Mouse (Mus musculus): ENCODE results near the gene Coq10a. TPM values are rescaled to one million over a fixed set of nuclear protein-coding genes. Genes with fewer than 3 reads are reported as not detected.

Coq10a gene
- polyA plus RNA-seq, 1 experiment from 2014 or later, result 10.9 TPM

DNA sequence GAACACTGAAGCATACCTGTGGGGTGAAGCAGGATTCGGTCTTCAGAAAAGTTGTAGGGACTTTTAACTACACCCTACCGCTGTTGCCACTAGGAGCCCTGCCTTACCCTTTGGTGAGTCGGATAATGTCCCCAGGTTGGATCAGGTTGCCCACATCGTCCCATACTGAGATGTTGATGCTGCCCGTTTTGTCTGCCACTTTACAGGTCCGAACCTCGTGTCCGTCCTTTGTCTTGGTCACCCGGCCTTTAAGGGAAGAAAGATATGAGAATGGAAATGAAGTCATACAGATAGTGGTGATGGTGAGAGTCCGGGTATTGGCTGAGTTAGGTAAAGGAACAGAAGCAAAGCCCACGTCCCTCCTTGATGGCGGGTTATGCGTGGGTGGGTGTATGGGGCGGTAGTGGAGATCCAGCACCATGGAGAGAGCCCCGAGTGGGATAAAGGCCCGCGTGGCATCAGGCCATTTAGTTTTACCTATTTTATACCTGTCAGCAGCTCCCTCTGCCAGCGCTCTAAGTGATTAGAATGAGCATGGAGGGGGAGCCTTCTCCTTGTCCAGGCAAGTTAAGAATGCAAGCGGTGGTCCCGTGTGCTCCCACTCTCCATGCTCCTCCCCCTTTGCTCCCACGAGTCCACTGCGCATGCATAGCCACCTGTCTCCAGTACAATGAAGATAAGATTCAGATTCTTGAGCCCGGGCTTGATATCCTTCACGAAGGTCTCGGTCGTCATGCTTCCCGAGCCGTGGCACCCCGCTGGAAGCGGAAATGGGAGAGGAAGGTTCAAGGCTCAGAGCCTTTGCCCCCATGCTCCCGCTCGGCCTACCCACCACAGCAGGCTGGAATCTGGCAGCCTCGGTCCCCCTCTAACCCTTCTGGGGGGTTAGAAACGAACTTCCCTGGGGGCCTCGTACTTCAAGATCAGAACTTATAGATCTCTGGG lies 40.1 kb upstream of the Coq10a start:
- H3K4me1 ChIP-seq (ENCODE audit: insufficient read depth, low read length), result peaks cover 32% of the 10 kb centered on the region
- H3K27ac ChIP-seq (ENCODE audit: low read length), result peak overlapping the region; percentile 67
- WGBS, result 17% methylated on average over 35 of the region's 35 CpGs
- peaks cover 10% of the 10 kb centered on the region for H3K36me3 ChIP-seq (ENCODE audit: insufficient read depth, low read length)
- H3K4me2 ChIP-seq (replicated peaks; ENCODE audit: low read depth, low read length), result peak overlapping the region; percentile 96
- no peak for ATAC-seq (ENCODE audit: low FRiP score, low TSS enrichment)
- H3K27me3 ChIP-seq (ENCODE audit: insufficient read depth, low read length), result no peaks in the 10 kb centered on the region
- peak overlapping the region; percentile 99 for H3K4me3 ChIP-seq (ENCODE audit: low read length)
- no peaks in the 10 kb centered on the region for H3K9me3 ChIP-seq (ENCODE audit: low read length)
- peak overlapping the region; percentile 77 for H3K9ac ChIP-seq (replicated peaks; ENCODE audit: low read length)

DNA sequence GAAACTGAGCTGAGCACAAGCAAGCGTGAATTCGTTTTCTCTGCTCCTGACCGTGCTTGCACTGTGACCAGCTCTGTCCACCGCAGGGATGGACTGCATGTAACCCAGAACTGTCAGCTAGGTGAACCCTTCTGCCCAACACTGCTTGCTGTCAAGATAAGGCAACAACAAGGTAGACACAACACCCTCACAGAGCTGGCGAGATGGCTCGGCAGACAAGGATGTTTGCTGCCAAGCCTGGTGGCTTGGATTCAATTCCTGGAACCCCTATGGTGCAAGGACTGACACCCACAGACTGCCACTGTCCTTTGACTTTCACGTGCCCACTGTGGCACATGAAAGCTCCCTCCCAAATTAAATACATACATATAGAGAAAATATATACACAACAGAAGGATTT lies 35.1 kb upstream of the Coq10a start:
- H3K27ac ChIP-seq (ENCODE audit: low read length), result no peak overlapping the region
- H3K4me2 ChIP-seq (replicated peaks; ENCODE audit: low read depth, low read length), result no peak overlapping the region
- H3K4me3 ChIP-seq (ENCODE audit: low read length), result no peak overlapping the region
- H3K9ac ChIP-seq (replicated peaks; ENCODE audit: low read length), result no peak overlapping the region
- WGBS, result 84% methylated on average over 7 of the region's 7 CpGs
- H3K4me1 ChIP-seq (ENCODE audit: insufficient read depth, low read length), result peaks cover 12% of the 10 kb centered on the region
- H3K36me3 ChIP-seq (ENCODE audit: insufficient read depth, low read length), result peaks cover 10% of the 10 kb centered on the region
- no peaks in the 10 kb centered on the region for H3K9me3 ChIP-seq (ENCODE audit: low read length)
- no peaks in the 10 kb centered on the region for H3K27me3 ChIP-seq (ENCODE audit: insufficient read depth, low read length)
- no peak for ATAC-seq (ENCODE audit: low FRiP score, low TSS enrichment)

- no peak overlapping the region for H3K4me3 ChIP-seq (ENCODE audit: low read length)
- H3K9ac ChIP-seq (replicated peaks; ENCODE audit: low read length), result no peak overlapping the region; the same call in 1 of the 2 replicates
- no peak overlapping the region for H3K27ac ChIP-seq (ENCODE audit: low read length)
- peaks cover 10% of the 10 kb centered on the region for H3K4me1 ChIP-seq (ENCODE audit: insufficient read depth, low read length)
- WGBS, result 77% methylated on average over 9 of the region's 9 CpGs
- H3K4me2 ChIP-seq (replicated peaks; ENCODE audit: low read depth, low read length), result no peak overlapping the region
- no peak for ATAC-seq (ENCODE audit: low FRiP score, low TSS enrichment)
- H3K27me3 ChIP-seq (ENCODE audit: insufficient read depth, low read length), result no peaks in the 10 kb centered on the region
- peaks cover 10% of the 10 kb centered on the region for H3K36me3 ChIP-seq (ENCODE audit: insufficient read depth, low read length)
- no peaks in the 10 kb centered on the region for H3K9me3 ChIP-seq (ENCODE audit: low read length)
Observed at GRCm38 (mm10) chr10:128401638-128402037, 32.8 kb upstream of the Coq10a start.

DNA sequence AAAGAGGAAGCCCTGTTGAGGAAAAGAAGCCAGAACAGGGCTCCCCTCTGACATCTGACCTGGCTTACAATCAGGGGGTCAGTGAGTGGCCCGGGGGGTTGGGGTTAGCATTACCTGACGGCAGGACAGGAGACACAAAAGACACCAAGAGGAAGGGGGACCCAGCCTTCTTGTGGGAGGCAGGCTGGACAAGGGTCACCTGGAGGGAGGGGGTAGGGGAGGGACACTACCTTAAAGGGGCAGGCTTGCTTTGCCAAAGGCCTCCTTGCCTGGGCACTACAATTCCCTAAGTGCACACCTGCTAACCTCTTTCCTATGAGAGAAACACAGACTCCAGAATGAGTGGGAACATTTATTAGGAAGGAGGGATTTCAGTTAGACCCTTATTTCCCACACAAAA lies 32.3 kb upstream of the Coq10a start, which contains the start of gene Slc39a5:
Slc39a5 (minus strand) TSS at position 174 of the 400 bp plus-strand sequence.
- H3K4me1 ChIP-seq (ENCODE audit: insufficient read depth, low read length), result peaks cover 10% of the 10 kb centered on the region
- no peak for ATAC-seq (ENCODE audit: low FRiP score, low TSS enrichment)
- peak within 1 kb of the TSS; percentile 59 for H3K27ac ChIP-seq (ENCODE audit: low read length)
- H3K36me3 ChIP-seq (ENCODE audit: insufficient read depth, low read length), result peaks cover 12% of the 10 kb centered on the region; the same call in 1 of the 2 replicates
- H3K27me3 ChIP-seq (ENCODE audit: insufficient read depth, low read length), result no peaks in the 10 kb centered on the region
- peak within 1 kb of the TSS; percentile 25 for H3K4me3 ChIP-seq (ENCODE audit: low read length)
- H3K4me2 ChIP-seq (replicated peaks; ENCODE audit: low read depth, low read length), result peak within 1 kb of the TSS; percentile 31
- 7% methylated on average over 2 of the region's 2 CpGs for WGBS
- peak within 1 kb of the TSS; percentile 25 for H3K9ac ChIP-seq (replicated peaks; ENCODE audit: low read length)
- no peaks in the 10 kb centered on the region for H3K9me3 ChIP-seq (ENCODE audit: low read length)

DNA sequence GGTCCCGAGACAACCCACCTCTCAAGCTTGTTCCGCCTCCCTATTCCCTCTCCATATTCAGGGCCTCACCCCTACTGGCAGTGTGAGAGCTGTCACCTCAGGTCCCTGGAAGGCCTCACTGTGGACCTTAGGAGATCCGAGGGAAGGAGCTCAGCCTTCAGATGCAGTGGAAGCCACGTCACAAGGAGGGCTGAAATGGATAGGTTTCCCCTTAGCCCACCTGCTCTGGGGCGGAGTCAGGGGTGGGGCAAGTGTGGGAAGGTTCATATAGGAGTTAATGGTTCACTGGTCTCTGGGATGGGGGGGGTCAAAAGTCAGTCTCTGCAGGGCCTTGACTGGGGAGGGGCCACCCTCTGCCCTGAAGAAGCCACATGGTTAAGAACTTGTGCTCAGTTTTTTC lies 31.5 kb upstream of the Coq10a start:
- ATAC-seq (ENCODE audit: low FRiP score, low TSS enrichment), result peak; percentile 79
- Histone ChIP-seq H3K9ac (replicated peaks; ENCODE audit: low read length) (0 out of 2 replicates have a peak overlapping the region, but pooled peaks have one; percentile 25), H3K27ac (ENCODE audit: low read length) (peak overlapping the region; percentile 59), H3K4me2 (replicated peaks; ENCODE audit: low read depth, low read length) (peak overlapping the region; percentile 31), H3K4me1 (ENCODE audit: insufficient read depth, low read length) (peaks cover 10% of the 10 kb centered on the region), H3K9me3 (ENCODE audit: low read length) (no peaks in the 10 kb centered on the region), H3K4me3 (ENCODE audit: low read length) (peak overlapping the region; percentile 25), H3K27me3 (ENCODE audit: insufficient read depth, low read length) (no peaks in the 10 kb centered on the region), H3K36me3 (ENCODE audit: insufficient read depth, low read length) (peaks cover 6% of the 10 kb centered on the region; the same call in 1 of the 2 replicates)
- 22% methylated on average over 5 of the region's 5 CpGs for WGBS

DNA sequence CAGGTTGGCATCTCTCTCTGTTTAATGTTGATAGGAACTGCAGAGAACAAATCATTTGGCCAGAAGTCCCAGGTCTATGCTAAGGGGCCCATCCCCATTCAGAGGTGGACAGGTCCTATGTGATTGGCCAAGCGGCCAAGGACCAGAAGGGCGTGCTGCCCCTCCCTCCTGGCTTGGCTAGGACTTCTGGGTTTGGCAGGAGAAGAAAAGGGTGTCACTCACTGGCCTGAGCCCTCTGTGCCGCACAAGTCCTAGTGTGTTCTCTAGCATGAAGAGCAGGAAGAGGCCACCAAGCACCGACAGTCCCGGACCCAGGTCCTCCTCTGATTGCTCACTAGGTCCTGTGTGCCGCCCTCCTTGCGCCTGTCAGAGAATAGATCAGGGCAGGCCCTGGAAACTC lies 28.7 kb upstream of the Coq10a start:
- H3K27me3 ChIP-seq (ENCODE audit: insufficient read depth, low read length), result no peaks in the 10 kb centered on the region
- H3K4me2 ChIP-seq (replicated peaks; ENCODE audit: low read depth, low read length), result no peak overlapping the region
- no peak overlapping the region for H3K9ac ChIP-seq (replicated peaks; ENCODE audit: low read length)
- 59% methylated on average over 7 of the region's 7 CpGs for WGBS
- no peak overlapping the region for H3K27ac ChIP-seq (ENCODE audit: low read length)
- H3K4me1 ChIP-seq (ENCODE audit: insufficient read depth, low read length), result peaks cover 10% of the 10 kb centered on the region
- H3K36me3 ChIP-seq (ENCODE audit: insufficient read depth, low read length), result peaks cover 15% of the 10 kb centered on the region
- H3K4me3 ChIP-seq (ENCODE audit: low read length), result no peak overlapping the region
- H3K9me3 ChIP-seq (ENCODE audit: low read length), result no peaks in the 10 kb centered on the region
- no peak for ATAC-seq (ENCODE audit: low FRiP score, low TSS enrichment)

GRCm38 (mm10) chr10:128396716-128397264 lies 28.0 kb upstream of the Coq10a start:
- no peak overlapping the region for H3K9ac ChIP-seq (replicated peaks; ENCODE audit: low read length)
- H3K36me3 ChIP-seq (ENCODE audit: insufficient read depth, low read length), result peaks cover 21% of the 10 kb centered on the region
- no peaks in the 10 kb centered on the region for H3K27me3 ChIP-seq (ENCODE audit: insufficient read depth, low read length)
- H3K4me1 ChIP-seq (ENCODE audit: insufficient read depth, low read length), result peaks cover 10% of the 10 kb centered on the region
- no peak overlapping the region for H3K4me3 ChIP-seq (ENCODE audit: low read length)
- H3K4me2 ChIP-seq (replicated peaks; ENCODE audit: low read depth, low read length), result no peak overlapping the region
- WGBS, result 67% methylated on average over 10 of the region's 10 CpGs
- no peak overlapping the region for H3K27ac ChIP-seq (ENCODE audit: low read length)
- no peak for ATAC-seq (ENCODE audit: low FRiP score, low TSS enrichment)
- no peaks in the 10 kb centered on the region for H3K9me3 ChIP-seq (ENCODE audit: low read length)

DNA sequence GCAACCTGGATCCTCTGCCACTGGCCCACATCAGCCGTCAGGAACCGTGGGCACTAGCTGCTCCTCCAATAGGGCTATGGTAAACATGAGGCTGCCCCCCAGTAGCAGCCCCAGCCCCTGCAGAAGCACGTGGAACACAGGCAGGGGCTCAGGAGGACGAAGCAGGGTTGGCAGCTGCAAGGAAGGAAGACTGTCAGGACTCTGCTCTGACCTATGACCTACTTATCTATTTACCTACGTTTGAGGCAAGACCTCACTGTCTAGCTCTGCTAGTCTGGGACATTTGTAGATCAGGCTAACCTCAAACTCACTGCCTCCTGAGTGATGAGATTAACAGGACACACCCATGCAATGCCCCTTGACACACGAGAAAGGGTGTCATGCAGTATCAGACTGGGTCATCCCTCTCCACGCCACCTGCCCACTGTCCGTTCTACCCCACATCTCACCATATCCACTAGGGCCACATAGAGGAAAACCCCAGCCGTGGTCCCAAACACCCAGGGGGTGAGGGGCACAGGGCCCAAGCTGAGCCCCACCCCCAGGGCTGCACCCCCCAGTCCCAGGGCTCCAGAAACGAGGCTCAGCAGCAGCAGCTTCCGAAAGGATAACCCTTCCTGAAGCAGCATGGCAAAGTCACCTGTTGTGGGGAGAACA lies 27.3 kb upstream of the Coq10a start:
- no peak for ATAC-seq (ENCODE audit: low FRiP score, low TSS enrichment)
- Histone ChIP-seq H3K36me3 (ENCODE audit: insufficient read depth, low read length) (peaks cover 28% of the 10 kb centered on the region), H3K27me3 (ENCODE audit: insufficient read depth, low read length) (no peaks in the 10 kb centered on the region), H3K4me3 (ENCODE audit: low read length) (no peak overlapping the region), H3K27ac (ENCODE audit: low read length) (no peak overlapping the region), H3K9me3 (ENCODE audit: low read length) (no peaks in the 10 kb centered on the region), H3K9ac (replicated peaks; ENCODE audit: low read length) (no peak overlapping the region), H3K4me1 (ENCODE audit: insufficient read depth, low read length) (peaks cover 10% of the 10 kb centered on the region), H3K4me2 (replicated peaks; ENCODE audit: low read depth, low read length) (no peak overlapping the region)
- WGBS, result 69% methylated on average over 11 of the region's 11 CpGs

DNA sequence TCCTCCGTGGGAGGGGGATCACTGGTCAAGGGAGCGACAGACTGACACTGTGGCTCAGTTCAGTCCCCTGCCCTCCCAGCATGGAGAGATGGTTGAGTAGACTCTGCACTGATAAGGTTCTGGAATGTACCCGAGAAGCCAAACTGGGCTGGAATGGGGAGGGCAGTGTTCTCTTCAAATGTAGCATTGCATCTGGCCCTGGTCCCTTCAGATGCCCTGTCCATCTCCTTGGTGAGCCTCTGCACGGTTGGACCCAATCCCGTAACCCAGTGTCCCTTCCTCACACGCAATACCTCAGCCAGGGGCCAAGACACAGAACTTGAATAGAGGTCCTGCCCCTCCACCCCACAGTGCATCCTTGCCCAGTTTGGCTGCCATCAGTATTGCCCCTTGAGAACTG lies 23.1 kb upstream of the Coq10a start:
- ATAC-seq (ENCODE audit: low FRiP score, low TSS enrichment), result no peak
- H3K36me3 ChIP-seq (ENCODE audit: insufficient read depth, low read length), result peaks cover 71% of the 10 kb centered on the region
- 77% methylated on average over 6 of the region's 6 CpGs for WGBS
- H3K9me3 ChIP-seq (ENCODE audit: low read length), result no peaks in the 10 kb centered on the region
- H3K4me3 ChIP-seq (ENCODE audit: low read length), result no peak overlapping the region
- no peak overlapping the region for H3K27ac ChIP-seq (ENCODE audit: low read length)
- no peak overlapping the region for H3K4me2 ChIP-seq (replicated peaks; ENCODE audit: low read depth, low read length)
- H3K4me1 ChIP-seq (ENCODE audit: insufficient read depth, low read length), result no peaks in the 10 kb centered on the region
- H3K9ac ChIP-seq (replicated peaks; ENCODE audit: low read length), result no peak overlapping the region
- H3K27me3 ChIP-seq (ENCODE audit: insufficient read depth, low read length), result no peaks in the 10 kb centered on the region
